Mouse (Mus musculus) yolk sac, embryonic 10.5 days (tissue): ENCODE measurements at regions not wholly inside any gene's neighbourhood (a gene's known extent, or its start where the extent isn't known, plus 50 kb on each side); places are given as distances from the start of the nearest gene placed in this dataset.

Source experiments
- DNase-seq: peaks from one replicate; pipeline ENCODE4 v3.0.0-alpha.2; 2017; ENCODE audit warnings: low spot score

GRCm38 (mm10) chr3:54597326-54598274 lies 95.0 kb upstream of the Supt20 start:
- no peak for DNase-seq

GRCm38 (mm10) chr3:54598296-54598695 lies 94.3 kb upstream of the Supt20 start:
- DNase-seq: no peak

- no peak for DNase-seq
These were observed 87.8 kb upstream of the Supt20 start for GRCm38 (mm10) chr3:54604705-54605379.

- no peak for DNase-seq
These were observed 81.1 kb upstream of the Supt20 start for GRCm38 (mm10) chr3:54611431-54611990.

GRCm38 (mm10) chr3:54613845-54614244 lies 78.8 kb upstream of the Supt20 start:
- DNase-seq: no peak

GRCm38 (mm10) chr3:54617298-54617697 lies 75.3 kb upstream of the Supt20 start:
- DNase-seq: no peak

- DNase-seq: no peak
These were observed 74.3 kb upstream of the Supt20 start for GRCm38 (mm10) chr3:54618286-54618685.

GRCm38 (mm10) chr3:54630254-54630653 lies 62.4 kb upstream of the Supt20 start:
- no peak for DNase-seq

- no peak for DNase-seq
These were observed 59.9 kb upstream of the Supt20 start for GRCm38 (mm10) chr3:54632731-54633130.

- no peak for DNase-seq
These were observed 59.2 kb upstream of the Supt20 start for GRCm38 (mm10) chr3:54633446-54633845.

- no peak for DNase-seq
These were observed 58.2 kb upstream of the Supt20 start for GRCm38 (mm10) chr3:54634456-54634855.
